Mouse (Mus musculus) C2C12 (cell line): ENCODE data around the gene Gm28845. TPM values are rescaled to one million over a fixed set of nuclear protein-coding genes. Genes with fewer than 3 reads are reported as not detected.

Experiments used
- H3K27me3 ChIP-seq: one replicate; pipeline ENCODE4 v1.6.1; 2011; ENCODE audit not compliant: control insufficient read depth, insufficient read depth, insufficient read length
- H3K36me3 ChIP-seq: one replicate; pipeline ENCODE4 v1.6.1; 2011; ENCODE audit not compliant: control insufficient read depth, insufficient read depth
- H3K4me3 ChIP-seq: one replicate; pipeline ENCODE4 v1.5.1; 2011; ENCODE audit warnings: mild to moderate bottlenecking, control low read depth; ENCODE audit not compliant: poor library complexity, insufficient read depth, severe bottlenecking
- H3K79me2 ChIP-seq: one replicate; pipeline ENCODE4 v1.6.1; 2011; ENCODE audit not compliant: control insufficient read depth, insufficient read depth
- H3K79me3 ChIP-seq: one replicate; pipeline ENCODE4 v1.6.1; 2011; ENCODE audit warnings: low read depth, control low read depth
- H3ac ChIP-seq: one replicate; pipeline ENCODE3; 2011; ENCODE audit warnings: low read depth; ENCODE audit not compliant: control insufficient read depth, insufficient read length
- CEBPB ChIP-seq: IDR thresholded peaks from one replicate; pipeline ENCODE4 v1.6.1; 2011; ENCODE audit warnings: low read depth, mild to moderate bottlenecking, control low read depth, moderate library complexity
- CTCF ChIP-seq: IDR thresholded peaks from one replicate; pipeline ENCODE4 v1.5.1; 2011; ENCODE audit not compliant: control insufficient read depth, insufficient read depth, insufficient read length
- FOSL1 ChIP-seq: IDR thresholded peaks from one replicate; pipeline ENCODE4 v1.8.0; 2011; ENCODE audit warnings: mild to moderate bottlenecking, low read length; ENCODE audit not compliant: poor library complexity, insufficient read depth, severe bottlenecking
- MAX ChIP-seq: IDR thresholded peaks from one replicate; pipeline ENCODE4 v1.6.1; 2011; ENCODE audit warnings: mild to moderate bottlenecking, control low read depth
- MYOD1 ChIP-seq: IDR thresholded peaks from one replicate; pipeline ENCODE4 v1.6.1; 2011; ENCODE audit warnings: low read depth; ENCODE audit not compliant: control insufficient read depth, insufficient read length
- MYOG ChIP-seq: IDR thresholded peaks from one replicate; pipeline ENCODE4 v1.6.1; 2011; ENCODE audit not compliant: control insufficient read depth, insufficient read length; ENCODE audit errors: extremely low read depth
- USF1 ChIP-seq: IDR thresholded peaks from one replicate; pipeline ENCODE4 v1.6.1; 2011; ENCODE audit warnings: low read depth, mild to moderate bottlenecking, control low read depth, moderate library complexity
- polyA plus RNA-seq: library from polyadenylated mRNA; unstranded; fragments of >200 nt; fragmentation: generic; extraction: Trizol; gene quantifications from one replicate; pipeline ENCODE4 v1.2.1, GENCODE M21; 2012; ENCODE audit warnings: missing spikeins

Gm28845 gene
- polyA plus RNA-seq, 1 experiment: not detected

- no peaks in the 10 kb centered on the region for H3K79me2 ChIP-seq
- no peaks in the 10 kb centered on the region for H3K36me3 ChIP-seq
- H3K79me3 ChIP-seq: no peaks in the 10 kb centered on the region
- no peak for TF ChIP-seq FOSL1
- TF ChIP-seq MAX: no peak
- no peak for TF ChIP-seq MYOG
- no peak for TF ChIP-seq CTCF
- no peak for TF ChIP-seq MYOD1
- TF ChIP-seq CEBPB: no peak
- no peak for TF ChIP-seq USF1
- no peak overlapping the region for H3ac ChIP-seq
- no peaks in the 10 kb centered on the region for H3K27me3 ChIP-seq
- H3K4me3 ChIP-seq: no peak overlapping the region
These were observed 10.9 kb upstream of the Gm28845 start for GRCm38 (mm10) chr1:65130226-65130625.

- Histone ChIP-seq H3K36me3 (no peaks in the 10 kb centered on the region), H3K79me3 (no peaks in the 10 kb centered on the region), H3K79me2 (no peaks in the 10 kb centered on the region), H3ac (no peak overlapping the region), H3K27me3 (no peaks in the 10 kb centered on the region), H3K4me3 (no peak overlapping the region)
- TF ChIP-seq CEBPB: no peak
- no peak for TF ChIP-seq MYOD1
- no peak for TF ChIP-seq USF1
- no peak for TF ChIP-seq MAX
- no peak for TF ChIP-seq MYOG
- TF ChIP-seq FOSL1: no peak
- TF ChIP-seq CTCF: no peak
These were observed 10.3 kb upstream of the Gm28845 start for GRCm38 (mm10) chr1:65129634-65130180.

DNA sequence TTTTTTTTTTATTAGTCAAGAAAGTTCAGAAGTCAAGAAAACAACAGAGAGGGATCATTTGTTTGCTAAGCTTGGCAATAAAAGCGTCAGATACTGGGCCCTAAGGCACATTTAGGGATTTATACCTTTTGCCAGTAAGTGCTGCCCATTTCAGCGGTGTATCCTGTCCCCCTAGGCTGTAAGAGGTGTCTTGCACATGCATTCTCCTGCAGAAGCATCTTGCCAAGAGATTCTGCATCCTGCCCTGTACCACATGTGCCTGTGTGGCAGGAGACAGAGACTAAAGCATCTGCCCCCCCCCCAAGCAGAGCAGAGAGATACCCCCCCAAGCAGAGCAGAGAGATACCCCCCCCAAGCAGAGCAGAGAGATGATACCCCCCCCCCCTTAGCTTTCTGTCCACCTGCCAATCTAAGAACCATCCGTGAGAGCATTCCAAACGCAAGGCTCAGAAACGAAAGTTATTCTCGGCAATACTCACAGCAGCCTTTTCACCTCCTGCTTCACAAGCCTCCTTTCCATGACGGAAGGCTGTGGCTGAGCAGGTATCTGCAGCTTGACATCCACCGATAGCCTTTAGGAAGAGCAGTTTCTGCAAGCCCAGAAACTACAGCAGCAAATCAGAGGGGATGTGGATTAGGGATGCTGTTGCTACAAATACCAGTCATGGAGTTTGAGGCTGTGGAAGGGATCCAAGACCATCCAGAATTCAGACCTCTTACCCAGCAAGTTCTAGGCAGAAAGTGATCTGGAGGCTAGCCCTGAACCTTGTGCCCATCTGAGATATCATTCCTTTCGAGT, 3.4 kb upstream of the Gm28845 start, which contains the start of gene D630023F18Rik:
Gene D630023F18Rik, minus strand, starts transcription at position 641 of the 799 bp plus-strand sequence.
- H3K36me3 ChIP-seq: no peaks in the 10 kb centered on the region
- no peaks in the 10 kb centered on the region for H3K79me2 ChIP-seq
- H3ac ChIP-seq: no peak within 1 kb of the TSS
- no peak for TF ChIP-seq MYOD1
- TF ChIP-seq CTCF: no peak
- TF ChIP-seq CEBPB: no peak
- TF ChIP-seq FOSL1: no peak
- no peak for TF ChIP-seq USF1
- no peak for TF ChIP-seq MAX
- no peak for TF ChIP-seq MYOG
- H3K4me3 ChIP-seq: no peak within 1 kb of the TSS
- no peaks in the 10 kb centered on the region for H3K79me3 ChIP-seq
- H3K27me3 ChIP-seq: no peaks in the 10 kb centered on the region

- TF ChIP-seq MYOG: no peak
- no peak for TF ChIP-seq FOSL1
- TF ChIP-seq CTCF: no peak
- no peak for TF ChIP-seq MYOD1
- TF ChIP-seq CEBPB: no peak
- H3K79me2 ChIP-seq: no peaks in the 10 kb centered on the region
- no peak overlapping the region for H3ac ChIP-seq
- H3K36me3 ChIP-seq: no peaks in the 10 kb centered on the region
- H3K27me3 ChIP-seq: no peaks in the 10 kb centered on the region
- H3K4me3 ChIP-seq: no peak overlapping the region
- H3K79me3 ChIP-seq: no peaks in the 10 kb centered on the region
These were observed 1.0 kb downstream of the Gm28845 start for GRCm38 (mm10) chr1:65118150-65118913.

DNA sequence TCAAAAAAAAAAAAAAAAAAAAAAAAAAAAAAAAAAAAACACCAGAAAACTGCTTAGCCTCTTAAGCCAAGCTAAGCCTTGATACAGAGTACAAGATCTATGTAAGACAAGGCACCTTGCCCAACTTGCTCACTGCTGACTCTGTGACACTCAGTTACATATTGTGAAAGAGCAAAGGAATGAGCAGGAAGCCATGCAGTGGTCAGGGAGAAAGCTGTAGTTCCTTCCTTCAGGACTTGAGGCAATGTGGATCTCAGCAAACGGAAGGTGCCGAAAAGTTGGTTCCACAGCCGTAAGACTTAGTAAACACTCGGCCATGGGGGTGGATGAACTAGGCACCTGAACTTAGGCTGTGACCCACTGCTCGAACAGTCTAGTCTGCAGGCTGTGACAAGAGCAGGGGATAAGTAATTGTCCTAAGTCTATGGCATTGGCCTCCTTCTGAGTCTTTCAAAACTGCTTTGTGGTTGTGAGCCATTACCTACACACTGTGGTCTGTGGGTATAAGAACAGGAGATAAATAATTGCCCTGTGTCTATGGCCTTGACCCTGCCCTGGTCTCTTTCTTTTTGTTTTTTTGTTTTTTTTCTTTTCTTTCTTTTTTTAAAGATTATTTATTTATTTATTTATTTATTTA, 5.7 kb downstream of the Gm28845 start:
- H3K4me3 ChIP-seq: no peak overlapping the region
- no peaks in the 10 kb centered on the region for H3K27me3 ChIP-seq
- H3K79me3 ChIP-seq: no peaks in the 10 kb centered on the region
- H3K79me2 ChIP-seq: no peaks in the 10 kb centered on the region
- H3ac ChIP-seq: no peak overlapping the region
- no peaks in the 10 kb centered on the region for H3K36me3 ChIP-seq
- TF ChIP-seq CEBPB: no peak
- TF ChIP-seq USF1: no peak
- no peak for TF ChIP-seq MYOG
- no peak for TF ChIP-seq MAX
- no peak for TF ChIP-seq MYOD1
- TF ChIP-seq CTCF: no peak
- no peak for TF ChIP-seq FOSL1
